Mouse (Mus musculus) embryo, embryonic 10 days (tissue): ENCODE results near the gene Mrpl22.
"Not testable (repeated sequence)": the region's sequence is repeated elsewhere in the genome, so short reads cannot be mapped to it uniquely, and the experiment has no call there.

ENCODE experiments used
- DNase-seq: peaks from one replicate; pipeline ENCODE4 v3.0.0-alpha.2; 2015; ENCODE audit warnings: low spot score

Mrpl22 gene

DNA sequence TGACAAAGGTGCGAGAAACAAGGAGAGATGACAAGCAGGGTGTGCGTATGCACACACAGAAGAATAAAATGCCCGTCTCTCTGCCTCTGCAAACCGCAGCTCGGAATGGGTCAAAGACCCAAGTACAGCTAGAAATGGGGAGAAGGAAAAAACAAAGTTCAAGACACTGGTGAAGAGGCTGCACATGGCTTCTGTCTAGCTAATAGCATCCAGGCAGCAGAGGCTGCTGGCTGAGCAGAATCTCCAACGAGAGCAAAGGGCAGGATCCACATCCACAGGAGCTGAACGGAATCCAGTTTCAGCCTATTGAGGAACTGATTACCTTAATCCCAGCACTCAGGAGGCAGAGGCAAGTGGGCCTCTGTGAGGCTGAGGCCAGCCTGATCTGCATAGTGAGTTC, 9.3 kb downstream of the Mrpl22 start:
- DNase-seq, result no peak

DNA sequence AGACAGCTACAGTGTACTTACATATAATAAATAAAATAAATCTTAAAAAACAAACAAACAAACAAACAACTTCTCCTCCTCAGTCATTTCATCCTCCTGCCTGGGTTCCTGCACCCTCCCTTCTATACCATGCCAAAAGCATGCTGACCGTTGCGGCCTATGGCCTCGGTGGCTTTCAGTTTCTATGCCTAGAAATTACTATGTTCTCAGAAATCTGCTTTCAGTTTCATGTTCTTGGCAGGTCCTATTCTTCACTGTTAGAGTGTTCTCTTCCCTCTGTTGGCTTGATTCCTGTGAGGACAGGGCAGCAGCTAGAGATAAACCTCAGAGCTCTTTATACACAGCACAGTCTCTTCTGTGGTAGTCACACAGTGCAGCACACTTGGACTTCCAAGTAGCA, 12.1 kb downstream of the Mrpl22 start:
- DNase-seq, result no peak

DNA sequence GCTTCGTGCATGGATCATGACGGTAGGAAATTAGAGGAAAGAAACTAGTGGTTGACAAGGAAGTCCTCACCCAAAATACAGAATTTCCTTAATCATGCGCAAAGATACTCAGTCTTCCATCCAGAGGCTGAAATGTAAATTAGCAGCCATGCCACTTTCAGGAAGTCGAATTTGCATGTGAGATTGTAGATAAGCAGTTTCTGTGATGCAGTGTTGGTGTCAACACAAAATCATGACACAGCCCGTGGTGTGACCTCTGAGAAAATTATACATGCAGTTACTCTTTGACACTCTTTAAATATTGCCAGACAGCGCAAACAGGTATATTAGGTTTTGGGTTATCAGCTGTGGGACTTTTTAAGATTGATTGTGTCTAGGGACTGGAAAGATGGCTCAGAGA, 18.2 kb downstream of the Mrpl22 start:
- DNase-seq, result no peak

DNA sequence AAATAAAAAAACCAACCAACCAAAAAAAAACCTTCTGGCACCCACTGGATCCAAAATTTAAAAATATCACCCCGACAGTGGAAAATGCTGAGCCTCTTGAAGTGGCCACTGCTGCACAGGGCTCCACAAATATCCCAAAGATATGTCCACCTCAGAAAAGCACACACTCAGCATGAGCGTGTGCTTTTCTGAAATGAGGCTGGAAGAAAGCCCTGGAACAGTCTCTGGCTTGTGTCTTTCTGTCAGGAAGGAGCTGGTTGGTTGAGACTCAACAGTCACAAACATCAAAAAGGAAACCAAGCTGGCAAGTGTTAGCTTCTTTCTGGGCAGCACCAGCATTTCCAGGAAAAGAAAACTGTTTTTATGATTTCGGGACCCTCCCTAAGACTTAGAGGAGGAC, 21.9 kb downstream of the Mrpl22 start:
- DNase-seq, result no peak

DNA sequence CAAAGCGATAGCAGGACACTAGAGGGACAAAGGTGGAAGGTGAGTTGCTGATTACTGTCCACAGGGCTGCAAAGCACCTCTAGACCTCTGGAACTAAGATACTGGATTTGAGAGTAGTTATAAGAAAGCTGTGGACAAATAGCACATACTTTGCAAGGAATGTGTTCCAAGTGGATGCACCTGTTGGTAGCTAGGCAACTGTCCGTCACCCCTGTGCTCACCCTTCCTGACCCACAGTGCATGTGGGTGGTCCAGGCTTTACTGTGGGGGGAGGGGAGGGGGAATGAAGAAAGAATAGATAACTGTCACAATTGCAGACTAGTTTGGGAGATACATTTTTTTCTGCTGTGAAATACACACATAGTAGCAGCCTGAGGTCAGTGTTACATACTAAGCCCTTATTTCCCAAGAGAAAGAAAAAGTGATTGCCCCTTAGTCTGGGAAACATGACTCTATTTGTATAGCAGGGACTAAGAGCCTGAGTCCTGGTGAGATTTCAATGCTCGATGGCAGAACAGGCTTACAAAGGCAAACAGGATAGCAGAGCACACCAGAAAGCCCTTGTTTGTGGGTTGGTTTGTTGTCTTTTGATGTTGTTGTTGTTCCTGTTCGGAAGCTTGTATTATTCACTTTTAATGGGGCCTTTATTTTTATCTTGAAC, 22.5 kb downstream of the Mrpl22 start:
- peak; percentile 46 for DNase-seq

DNA sequence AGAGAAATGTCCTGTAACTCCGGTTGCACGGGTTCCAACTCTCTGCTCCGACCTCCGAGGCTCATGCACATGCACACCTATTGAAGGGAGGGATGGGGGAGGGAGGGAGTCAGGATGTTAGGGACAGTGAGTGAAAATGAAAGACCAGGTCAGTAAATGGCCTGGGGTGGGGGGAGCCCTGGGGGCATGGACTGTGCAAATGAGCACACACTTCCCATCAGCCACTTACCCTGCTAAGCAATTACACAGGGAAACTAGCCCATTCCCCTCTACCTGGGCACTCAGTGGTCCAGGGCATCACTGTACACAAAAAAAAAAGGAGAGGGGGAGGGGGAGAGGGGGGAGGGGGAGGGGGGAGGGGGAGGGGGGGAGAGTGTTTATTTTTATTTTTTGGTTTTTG, 27.2 kb downstream of the Mrpl22 start:
- DNase-seq, result no peak

DNA sequence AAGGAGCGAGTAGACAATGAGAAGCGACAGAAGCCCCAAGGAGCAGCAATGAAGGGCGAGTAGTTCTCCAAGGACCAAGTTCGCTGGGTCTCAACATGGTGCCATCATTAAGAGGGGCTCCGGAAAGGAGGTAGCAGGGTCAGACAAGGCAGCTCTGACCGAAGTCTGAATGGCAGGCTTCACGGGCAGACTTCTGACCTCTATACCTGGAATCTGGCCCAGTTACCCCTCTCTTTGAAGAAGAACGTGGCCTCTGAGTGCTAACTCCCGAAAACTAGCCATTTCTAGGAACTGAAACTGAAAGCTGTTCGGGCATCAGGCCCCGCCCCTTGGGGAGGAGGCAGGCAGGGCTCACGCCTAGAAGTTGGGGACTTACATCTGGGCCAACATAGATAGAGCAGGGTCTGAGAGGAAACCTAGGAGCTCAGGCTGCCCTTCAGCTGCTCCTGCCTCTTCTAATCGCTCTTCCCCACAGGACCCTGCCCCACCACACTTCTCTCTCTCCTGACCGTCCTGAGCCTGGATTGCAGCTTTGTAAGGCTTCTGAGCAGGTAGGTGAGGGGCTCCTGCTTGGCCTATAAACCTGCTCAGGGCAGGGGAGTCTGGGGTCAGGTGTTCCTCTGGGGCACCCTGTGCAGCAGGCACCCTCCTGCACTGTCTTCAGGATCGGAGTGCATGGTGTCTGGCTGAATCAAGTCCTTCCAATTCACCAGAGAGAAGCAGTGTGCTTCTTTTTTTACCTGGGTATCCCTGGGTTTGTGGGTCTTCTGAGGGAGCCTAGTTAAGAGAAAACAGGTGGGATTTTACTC, 28.0 kb downstream of the Mrpl22 start, which contains the start of the genes Igtp and Irgm2:
Gene Igtp, plus strand, starts transcription at position 328 of the 809 bp plus-strand sequence.
Gene Irgm2, plus strand, starts transcription at position 390 of the 809 bp plus-strand sequence.
- peak; percentile 61 for DNase-seq

DNA sequence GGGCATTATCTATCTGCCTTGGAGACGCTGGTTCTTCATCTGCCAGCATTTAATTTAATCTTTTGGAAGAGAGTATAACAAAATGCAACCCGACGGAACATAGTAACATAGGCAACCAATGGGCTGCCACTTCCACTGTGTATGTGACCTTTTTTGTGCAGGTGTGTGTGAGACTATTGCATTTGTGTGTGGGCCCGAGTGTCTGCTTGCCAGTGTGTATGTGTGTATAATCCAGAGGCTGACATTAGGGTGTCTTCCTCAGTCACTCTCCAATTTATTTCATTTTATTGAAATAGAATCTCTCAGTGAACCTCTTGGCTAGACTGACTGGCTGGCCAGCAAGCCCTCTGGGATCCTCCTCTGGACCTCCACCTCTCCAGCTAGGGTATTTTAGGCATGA, 28.8 kb downstream of the Mrpl22 start:
- DNase-seq, result no peak

DNA sequence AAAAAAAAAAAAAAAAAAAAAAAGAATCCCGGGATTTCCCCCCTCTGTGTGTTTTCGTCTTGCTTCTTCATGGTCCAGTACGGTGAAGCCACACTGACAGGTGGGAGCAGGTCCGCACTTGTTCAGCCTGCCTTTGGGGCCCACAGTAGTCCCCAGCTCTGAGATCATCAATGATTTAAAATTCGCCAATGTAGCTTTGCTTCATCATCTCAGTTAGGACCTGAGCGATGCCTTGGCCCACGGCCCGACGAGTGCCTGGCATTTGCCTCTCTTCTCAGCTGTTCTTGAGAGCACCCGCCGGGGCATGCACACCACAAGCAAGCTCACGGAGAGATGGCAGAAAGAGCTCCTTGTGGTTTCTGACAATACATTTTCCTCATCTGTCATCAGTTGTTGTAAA, 29.6 kb downstream of the Mrpl22 start:
- no peak for DNase-seq

DNA sequence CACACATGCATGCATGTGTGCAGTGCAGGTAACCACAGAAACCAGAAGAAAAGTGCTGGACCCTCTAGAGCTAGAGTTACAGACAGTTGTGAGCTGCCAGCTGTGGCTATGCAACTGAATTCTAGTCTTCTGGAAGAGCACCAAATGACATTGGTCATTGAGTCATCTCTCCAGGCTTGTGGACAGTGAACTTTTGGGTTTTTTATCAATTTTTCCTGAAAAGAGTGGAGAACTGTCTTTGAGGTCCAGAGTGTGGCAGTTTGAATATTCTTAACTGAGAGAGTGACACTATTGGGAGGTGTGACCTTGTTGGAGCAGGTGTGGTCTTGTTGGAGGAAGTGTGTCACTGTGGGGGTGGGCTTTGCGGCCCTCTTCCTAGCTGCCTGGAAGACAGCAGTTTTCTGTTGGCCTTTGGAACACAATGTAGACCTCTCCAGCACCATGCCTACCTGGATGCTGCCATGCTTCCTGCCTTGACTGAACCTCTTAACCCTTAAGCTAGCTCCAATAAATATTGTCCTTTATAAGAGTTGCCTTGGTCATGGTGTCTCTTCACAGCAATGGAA, 38.9 kb downstream of the Mrpl22 start:
- DNase-seq, result no peak

DNA sequence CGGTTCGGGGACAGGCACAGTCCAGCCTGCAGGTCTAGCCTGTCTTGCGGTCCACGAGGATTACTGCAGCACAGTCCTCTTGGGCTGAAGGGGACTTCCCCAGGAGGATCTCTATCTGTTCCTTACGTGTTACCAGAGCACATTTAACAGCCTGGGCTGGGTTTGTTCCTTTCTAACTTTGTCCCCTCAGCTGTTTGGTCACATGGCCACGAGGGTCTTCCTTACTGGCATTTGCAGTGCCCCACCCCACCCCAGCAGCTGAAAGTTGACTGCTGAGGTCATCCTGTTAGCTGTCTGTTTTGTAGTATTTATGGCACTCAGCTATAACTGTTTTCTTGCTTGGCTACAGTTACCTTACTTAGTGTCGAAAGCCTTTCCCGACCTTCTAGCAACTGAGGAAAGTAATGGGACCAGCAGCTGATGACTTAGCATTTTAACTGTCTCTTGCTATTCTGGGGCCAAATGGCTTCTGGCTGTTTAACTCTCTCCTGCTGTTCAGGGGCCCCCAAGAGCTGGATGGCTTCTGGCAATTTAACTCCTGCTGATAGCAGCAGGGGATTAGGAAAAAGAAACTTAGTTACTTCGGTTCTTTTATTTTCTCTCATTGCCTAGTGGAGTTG, 39.7 kb downstream of the Mrpl22 start:
- DNase-seq, result no peak

DNA sequence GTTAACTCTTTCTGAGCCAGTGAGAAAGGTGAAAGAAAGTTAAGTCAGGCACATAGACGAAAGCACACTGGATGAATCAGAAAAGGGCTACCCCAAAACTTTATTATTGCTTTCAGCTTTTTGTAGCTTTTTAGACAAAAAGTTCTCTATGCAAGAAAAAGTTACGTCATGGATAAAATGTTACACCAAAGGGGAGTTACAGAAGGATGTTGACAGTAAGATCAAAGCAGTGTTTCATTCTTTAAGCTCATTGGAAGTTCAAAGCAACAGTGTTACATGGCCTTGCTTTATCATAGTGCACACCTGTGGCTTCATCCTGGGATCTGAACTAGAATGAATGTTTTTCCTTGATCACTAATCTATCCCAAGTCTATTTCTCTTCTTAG, 40.2 kb downstream of the Mrpl22 start:
- DNase-seq, result no peak

DNA sequence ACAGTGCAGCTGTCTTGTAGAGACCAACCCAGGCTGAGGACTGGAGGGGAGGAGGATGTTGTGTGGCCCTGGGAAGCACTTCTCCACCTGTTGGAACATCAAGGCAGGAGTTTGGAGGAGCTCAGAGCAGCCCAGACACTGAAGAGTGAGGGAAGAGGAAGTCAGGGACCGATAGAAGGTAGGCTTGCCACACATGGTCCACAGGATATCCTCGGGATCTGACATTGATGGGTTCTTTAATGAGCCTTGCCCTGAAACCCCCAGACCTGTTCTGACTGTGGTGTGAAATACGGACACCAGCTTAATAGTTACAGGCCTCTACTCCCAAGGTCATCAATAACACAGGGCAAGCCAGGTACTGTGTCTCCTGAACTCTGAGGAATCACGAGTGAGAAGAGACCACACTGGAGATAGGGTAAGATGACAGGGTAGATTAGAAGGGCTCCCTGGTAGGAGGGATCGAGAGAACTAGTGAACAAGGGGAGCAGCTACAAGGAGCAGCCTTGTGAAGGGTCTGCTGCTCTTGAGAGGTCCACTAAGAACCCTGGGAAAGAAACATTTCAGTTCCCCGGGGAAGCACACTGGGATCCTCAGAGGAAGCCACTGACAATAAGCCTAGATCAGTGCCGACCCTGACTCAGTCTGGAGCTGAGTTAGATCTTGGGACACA, 42.3 kb downstream of the Mrpl22 start:
- no peak for DNase-seq

DNA sequence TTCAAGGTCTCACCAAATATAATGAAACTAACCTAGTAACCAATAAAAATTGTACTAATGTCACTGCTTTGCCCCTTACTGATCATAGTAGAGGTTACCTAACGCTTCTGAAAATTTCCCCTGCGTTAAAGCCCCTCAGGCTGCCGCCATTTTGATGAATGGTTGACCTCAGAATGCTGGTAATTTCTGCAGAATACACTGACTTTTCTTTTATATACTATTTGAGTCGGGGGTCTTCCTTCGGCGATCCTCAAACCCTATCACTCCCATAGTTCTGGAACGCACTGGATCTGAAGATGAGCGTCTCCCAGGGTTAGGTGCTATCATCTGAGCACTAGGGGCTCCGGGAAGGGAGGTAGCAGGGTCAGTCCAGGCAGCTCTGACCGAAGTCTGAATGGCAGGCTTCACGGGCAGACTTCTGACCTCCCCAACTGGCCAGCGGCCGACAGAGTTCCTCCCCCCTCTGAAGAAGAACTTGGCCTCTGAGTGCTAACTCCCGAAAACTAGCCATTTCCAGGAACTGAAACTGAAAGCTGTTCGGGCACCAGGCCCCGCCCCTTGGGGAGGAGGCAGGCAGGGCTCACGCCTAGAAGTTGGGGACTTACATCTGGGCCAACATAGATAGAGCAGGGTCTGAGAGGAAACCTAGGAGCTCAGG, 43.1 kb downstream of the Mrpl22 start:
- DNase-seq, result peak; percentile 65

DNA sequence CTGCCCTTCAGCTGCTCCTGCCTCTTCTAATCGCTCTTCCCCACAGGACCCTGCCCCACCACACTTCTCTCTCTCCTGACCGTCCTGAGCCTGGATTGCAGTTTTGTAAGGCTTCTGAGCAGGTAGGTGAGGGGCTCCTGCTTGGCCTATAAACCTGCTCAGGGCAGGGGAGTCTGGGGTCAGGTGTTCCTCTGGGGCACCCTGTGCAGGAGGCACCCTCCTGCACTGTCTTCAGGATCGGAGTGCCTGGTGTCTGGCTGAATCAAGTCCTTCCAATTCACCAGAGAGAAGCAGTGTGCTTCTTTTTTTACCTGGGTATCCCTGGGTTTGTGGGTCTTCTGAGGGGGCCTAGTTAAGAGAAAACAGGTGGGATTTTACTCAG, 43.6 kb downstream of the Mrpl22 start:
- DNase-seq, result not testable (repeated sequence)

DNA sequence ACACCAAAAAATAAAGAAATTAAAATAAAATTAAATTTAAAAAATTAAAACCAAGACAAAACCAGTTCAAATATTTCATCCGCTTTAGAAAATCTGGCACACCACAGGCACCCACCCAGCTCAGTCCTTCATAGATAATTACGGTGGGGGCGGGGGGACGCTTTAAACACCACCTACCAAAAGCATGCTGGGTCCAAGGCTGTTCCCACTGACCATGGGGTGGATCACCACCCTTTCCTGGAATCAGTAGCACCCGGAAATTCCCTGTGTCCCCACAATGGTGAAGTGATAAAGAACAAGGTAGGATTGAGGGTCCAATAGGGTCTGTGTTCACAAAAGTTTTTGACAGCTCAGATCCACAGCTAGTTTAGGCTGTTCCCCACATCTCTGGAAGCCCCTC, 44.4 kb downstream of the Mrpl22 start:
- no peak for DNase-seq

DNA sequence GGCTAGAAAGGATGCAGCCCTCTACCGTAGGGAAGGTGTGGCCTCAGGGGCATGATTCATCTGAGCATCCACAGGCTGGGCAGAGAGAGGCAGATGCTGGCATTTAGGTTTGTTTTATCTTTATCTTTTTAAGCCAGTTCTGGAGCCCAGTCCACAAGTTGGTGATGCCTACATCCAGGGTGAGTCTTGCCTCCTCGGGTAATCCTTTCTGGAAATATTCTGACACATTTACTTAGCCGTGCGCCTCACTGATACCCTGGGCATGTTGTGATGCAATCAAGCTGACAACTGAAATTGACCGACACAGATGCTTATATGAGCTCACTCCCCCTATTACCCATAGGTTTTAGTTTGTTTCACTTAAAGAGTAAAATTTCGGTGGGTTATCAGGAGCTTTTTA, 45.4 kb downstream of the Mrpl22 start:
- no peak for DNase-seq

DNA sequence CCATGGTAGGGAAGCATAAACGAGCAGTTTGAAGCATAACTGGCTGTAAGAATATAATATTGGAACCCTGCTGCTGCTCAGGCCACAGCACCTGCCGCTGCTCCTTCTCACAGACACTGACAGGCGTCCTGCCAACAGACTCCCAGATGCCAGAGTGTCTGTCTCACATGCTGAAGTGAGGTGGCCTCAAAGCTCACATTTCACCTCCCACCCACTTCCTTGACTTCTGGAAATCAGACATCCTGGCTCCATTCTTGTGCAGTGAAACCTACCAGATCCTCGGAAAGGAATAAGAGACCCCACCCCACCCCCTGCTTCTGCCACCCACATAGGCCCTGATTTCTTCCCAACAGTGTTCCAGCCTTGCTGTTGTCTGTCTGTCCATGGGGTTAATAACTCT, 52.3 kb downstream of the Mrpl22 start:
- no peak for DNase-seq

DNA sequence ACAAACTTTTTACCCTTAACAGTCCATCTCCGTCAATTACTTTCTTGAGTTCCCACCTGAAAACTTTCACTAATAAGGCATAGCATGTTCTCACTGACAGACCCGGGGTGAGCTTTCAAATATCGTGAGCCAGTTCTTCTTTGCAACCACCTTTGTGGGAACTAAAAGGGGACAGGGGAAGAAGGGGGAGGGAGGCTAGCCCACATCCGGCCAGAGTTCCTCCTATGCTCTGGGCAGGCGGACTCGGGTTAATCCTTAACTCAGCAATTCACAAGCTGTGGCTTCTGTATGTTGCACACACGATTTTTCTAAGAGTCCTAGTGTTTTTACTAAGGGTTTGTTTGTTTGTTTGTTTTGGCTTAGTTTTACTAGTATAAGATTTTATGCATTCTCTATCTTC, 52.9 kb downstream of the Mrpl22 start:
- no peak for DNase-seq

DNA sequence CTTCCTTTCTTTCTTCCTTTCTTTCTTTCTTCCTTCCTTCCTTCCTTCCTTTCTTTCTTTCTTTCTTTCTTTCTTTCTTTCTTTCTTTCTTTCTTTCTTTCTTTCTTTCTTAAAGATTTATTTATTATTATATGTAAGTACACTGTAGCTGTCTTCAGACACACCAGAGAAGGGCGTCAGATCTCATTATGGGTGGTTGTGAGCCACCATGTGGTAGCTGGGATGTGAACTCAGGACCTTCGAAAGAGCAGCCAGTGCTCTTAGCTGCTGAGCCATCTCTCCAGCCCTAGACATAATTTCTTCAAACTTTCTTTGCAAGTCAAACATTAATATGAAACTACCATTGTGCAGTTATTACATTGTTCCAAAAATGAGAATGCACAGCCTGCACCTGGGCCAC, 53.4 kb downstream of the Mrpl22 start:
- DNase-seq, result not testable (repeated sequence)

DNA sequence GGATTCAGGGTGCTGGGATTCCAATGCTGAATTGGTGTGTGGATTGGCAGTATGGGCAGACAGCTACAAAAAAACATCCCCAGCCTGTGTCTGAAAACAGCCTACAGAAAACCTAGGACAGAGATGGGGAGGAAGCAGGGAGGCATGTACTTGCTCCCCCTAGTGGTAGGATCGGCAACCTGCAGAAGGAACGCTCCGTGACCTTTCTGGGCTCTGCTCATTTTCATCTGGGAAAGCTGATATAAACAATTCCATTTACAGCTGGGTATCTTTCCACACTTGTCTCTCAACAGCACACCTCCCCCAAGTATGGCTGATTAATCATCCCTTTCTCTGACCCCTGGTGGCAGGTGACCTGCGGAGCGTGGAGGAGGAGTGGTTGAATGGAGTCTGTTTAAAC, 54.2 kb downstream of the Mrpl22 start:
- DNase-seq, result peak; percentile 90

DNA sequence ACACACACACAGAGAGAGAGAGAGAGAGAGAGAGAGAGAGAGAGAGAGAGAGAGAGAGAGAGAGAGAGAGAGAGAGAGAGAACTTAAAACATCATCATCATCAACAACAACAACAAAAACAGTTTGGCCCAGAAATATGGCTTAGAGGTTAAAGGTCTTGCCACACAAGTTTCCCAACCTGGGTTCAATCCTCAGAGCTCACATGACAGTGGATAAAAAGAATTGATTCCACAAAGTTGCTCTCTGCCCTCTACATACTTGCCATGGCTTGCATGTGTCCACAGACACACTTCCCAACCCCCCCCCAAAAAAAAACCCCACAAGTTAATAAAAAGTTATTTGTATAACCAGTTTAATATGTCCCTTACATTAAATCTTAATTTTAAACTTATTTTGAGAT, 55.0 kb downstream of the Mrpl22 start:
- no peak for DNase-seq
